Mouse (Mus musculus) heart, postnatal 0 days (tissue): ENCODE data around the gene Sh3glb1. TPM values are rescaled to one million over a fixed set of nuclear protein-coding genes. Genes with fewer than 3 reads are reported as not detected.

ENCODE experiments used
- ATAC-seq: fragments of 200-750 bp; cut with Nextera tagmentation; 2 replicates; pipeline ENCODE4 v1.8.0; 2017; ENCODE audit warnings: low read depth, moderate number of reproducible peaks, moderate library complexity; ENCODE audit not compliant: insufficient read depth
- DNase-seq: peaks from one replicate; pipeline ENCODE4 v3.0.0-alpha.2; 2016; ENCODE audit warnings: low spot score
- H3K27ac ChIP-seq: fragments of 300-500 bp; sonication (generic); 2 replicates; pipeline ENCODE4 v1.5.1; 2014; ENCODE audit warnings: low read depth, mild to moderate bottlenecking
- H3K27me3 ChIP-seq: fragments of 300-500 bp; sonication (generic); 2 replicates; pipeline ENCODE4 v1.6.1; 2014; ENCODE audit warnings: low read length, mixed read lengths; ENCODE audit not compliant: control insufficient read depth, insufficient read depth
- H3K36me3 ChIP-seq: fragments of 300-500 bp; sonication (generic); replicated peaks from 2 replicates; pipeline ENCODE4 v1.6.1; 2014; ENCODE audit warnings: low read length, mixed read lengths; ENCODE audit not compliant: control insufficient read depth, insufficient read depth
- H3K4me1 ChIP-seq: fragments of 300-500 bp; sonication (generic); 2 replicates; pipeline ENCODE4 v1.6.1; 2014; ENCODE audit warnings: antibody characterized with exemption; ENCODE audit not compliant: control insufficient read depth, insufficient read depth
- H3K4me2 ChIP-seq: fragments of 300-500 bp; sonication (generic); 2 replicates; pipeline ENCODE4 v1.6.1; 2014; ENCODE audit warnings: low read depth, mild to moderate bottlenecking, low read length, moderate library complexity
- H3K4me3 ChIP-seq: fragments of 300-500 bp; sonication (generic); 2 replicates; pipeline ENCODE4 v1.5.1; 2014; ENCODE audit warnings: low read depth, low read length
- H3K9ac ChIP-seq: fragments of 300-500 bp; sonication (generic); replicated peaks from 2 replicates; pipeline ENCODE4 v1.6.1; 2014; ENCODE audit warnings: low read depth, low read length, mixed read lengths
- H3K9me3 ChIP-seq: fragments of 300-500 bp; sonication (generic); replicated peaks from 2 replicates; pipeline ENCODE4 v1.6.1; 2016; ENCODE audit warnings: low read length; ENCODE audit not compliant: control insufficient read depth
- CTCF ChIP-seq: IDR thresholded peaks from 2 replicates; pipeline ENCODE4 v1.5.1; 2016; ENCODE audit warnings: antibody characterized with exemption, control low read depth, low read depth
- EP300 ChIP-seq: IDR thresholded peaks from 2 replicates; pipeline ENCODE4 v1.6.1; 2016; ENCODE audit warnings: antibody characterized with exemption, low read depth
- WGBS: fragments of 180-500 bp; shearing (Covaris S2); extraction: QIAGEN DNeasy Blood & Tissue Kit; methylation state at CpG from one replicate; pipeline ENCODE4 v1.1.7; 2014; 5-methylcytosine and 5-hydroxymethylcytosine counted together
- polyA plus RNA-seq: library from polyadenylated mRNA; unstranded; fragments of >200 nt; fragmentation: Nextera tagmentation; extraction: Ambion mirVana; gene quantifications from 2 replicates; pipeline ENCODE4 v1.2.1, GENCODE M21; 2015
- total RNA-seq: library from RNA; depleted of rRNA; stranded (reverse); fragments of >200 nt; gene quantifications from 2 replicates; pipeline ENCODE4 v1.2.3, GENCODE M21; 2014; ENCODE audit warnings: low replicate concordance

The Sh3glb1 gene
- total and polyA plus RNA-seq, 2 experiments from 2014 or later = 139 to 231 TPM

- no peak overlapping the region for H3K9ac ChIP-seq
- no peak overlapping the region for H3K27ac ChIP-seq
- H3K9me3 ChIP-seq = no peaks in the 10 kb centered on the region
- no peak overlapping the region for H3K4me3 ChIP-seq
- DNase-seq = no peak
- 81% methylated on average over 5 of the region's 5 CpGs for WGBS
- no peaks in the 10 kb centered on the region for H3K27me3 ChIP-seq
- ATAC-seq = no peak
- 0 out of 2 replicates have a peak, but pooled peaks cover under 1% of the 10 kb centered on the region for H3K4me1 ChIP-seq
- no peak overlapping the region for H3K4me2 ChIP-seq
- TF ChIP-seq EP300 (no peak), CTCF (no peak)
- peaks cover 67% of the 10 kb centered on the region for H3K36me3 ChIP-seq
These were observed 11.5 kb downstream of the Sh3glb1 start for GRCm38 (mm10) chr3:144708612-144709011.

- DNase-seq = no peak
- H3K27me3 ChIP-seq = no peaks in the 10 kb centered on the region
- WGBS = 88% methylated on average over 6 of the region's 6 CpGs
- no peaks in the 10 kb centered on the region for H3K9me3 ChIP-seq
- ATAC-seq = no peak
- no peak overlapping the region for H3K4me2 ChIP-seq
- no peak overlapping the region for H3K4me3 ChIP-seq
- TF ChIP-seq CTCF = no peak
- peaks cover 67% of the 10 kb centered on the region for H3K36me3 ChIP-seq
- H3K9ac ChIP-seq = no peak overlapping the region
- H3K4me1 ChIP-seq = no peaks in the 10 kb centered on the region
- H3K27ac ChIP-seq = no peak overlapping the region
These were observed 16.2 kb downstream of the Sh3glb1 start for GRCm38 (mm10) chr3:144703959-144704358.

- DNase-seq = no peak
- TF ChIP-seq EP300 (no peak), CTCF (no peak)
- ATAC-seq = no peak
- 57% methylated on average over 5 of the region's 5 CpGs for WGBS
- Histone ChIP-seq H3K36me3 (peaks cover 82% of the 10 kb centered on the region), H3K4me2 (no peak overlapping the region), H3K27me3 (no peaks in the 10 kb centered on the region), H3K9ac (no peak overlapping the region), H3K9me3 (no peaks in the 10 kb centered on the region), H3K4me3 (no peak overlapping the region), H3K27ac (no peak overlapping the region), H3K4me1 (no peaks in the 10 kb centered on the region)
These were observed 21.2 kb downstream of the Sh3glb1 start for GRCm38 (mm10) chr3:144698790-144699433.

- H3K36me3 ChIP-seq = peaks cover 83% of the 10 kb centered on the region
- no peak for TF ChIP-seq EP300
- TF ChIP-seq CTCF = no peak
- H3K27ac ChIP-seq = no peak overlapping the region
- H3K9ac ChIP-seq = no peak overlapping the region
- ATAC-seq (no peak), DNase-seq (no peak)
- WGBS = 60% methylated on average over 3 of the region's 3 CpGs
- no peaks in the 10 kb centered on the region for H3K9me3 ChIP-seq
- no peak overlapping the region for H3K4me2 ChIP-seq
- H3K4me3 ChIP-seq = no peak overlapping the region
- no peaks in the 10 kb centered on the region for H3K4me1 ChIP-seq
- H3K27me3 ChIP-seq = no peaks in the 10 kb centered on the region
These were observed 22.2 kb downstream of the Sh3glb1 start for GRCm38 (mm10) chr3:144697942-144698341.

GRCm38 (mm10) chr3:144697154-144697553 lies 23.0 kb downstream of the Sh3glb1 start:
- TF ChIP-seq EP300 (no peak), CTCF (no peak)
- no peaks in the 10 kb centered on the region for H3K4me1 ChIP-seq
- H3K36me3 ChIP-seq = peaks cover 81% of the 10 kb centered on the region
- H3K4me3 ChIP-seq = no peak overlapping the region
- H3K9ac ChIP-seq = no peak overlapping the region
- H3K27me3 ChIP-seq = no peaks in the 10 kb centered on the region
- no peak for DNase-seq
- H3K9me3 ChIP-seq = no peaks in the 10 kb centered on the region
- ATAC-seq = no peak
- no peak overlapping the region for H3K4me2 ChIP-seq
- H3K27ac ChIP-seq = no peak overlapping the region
- WGBS = 46% methylated on average over 5 of the region's 5 CpGs

GRCm38 (mm10) chr3:144694941-144695340 lies 25.2 kb downstream of the Sh3glb1 start:
- Histone ChIP-seq H3K9ac (no peak overlapping the region), H3K4me1 (no peaks in the 10 kb centered on the region), H3K4me3 (no peak overlapping the region), H3K9me3 (no peaks in the 10 kb centered on the region), H3K27ac (no peak overlapping the region), H3K4me2 (no peak overlapping the region), H3K27me3 (no peaks in the 10 kb centered on the region), H3K36me3 (peaks cover 72% of the 10 kb centered on the region)
- 69% methylated on average over 7 of the region's 7 CpGs for WGBS
- DNase-seq (no peak), ATAC-seq (no peak)
- TF ChIP-seq EP300 = no peak
